Mouse (Mus musculus) heart, adult 18-20 months (tissue): Measurements from ENCODE around the gene Rabl3. TPM values are rescaled to one million over a fixed set of nuclear protein-coding genes. Genes with fewer than 3 reads are reported as not detected.

Source experiments
- DNase-seq, 2 experiments: peaks; one replicate each; pipeline ENCODE4 v3.0.0; 2021 to 2022; ENCODE audit warnings: mixed read lengths in 1 of 2
- total RNA-seq, 2 experiments: library from RNA; stranded (reverse); gene quantifications; 2 replicates each; pipeline ENCODE4 v1.2.3; 2021

The Rabl3 gene
- total RNA-seq, 2 experiments from 2014 or later, result 6.6 to 6.7 TPM

GRCm38 (mm10) chr16:37591551-37591950 lies 51.9 kb downstream of the Rabl3 start:
- no peak for DNase-seq

GRCm38 (mm10) chr16:37597412-37597811 lies 57.7 kb downstream of the Rabl3 start:
- DNase-seq, result no peak

GRCm38 (mm10) chr16:37598463-37598862 lies 58.8 kb downstream of the Rabl3 start:
- no peak for DNase-seq

- DNase-seq, result no peak
Measured at GRCm38 (mm10) chr16:37599326-37599725, 59.6 kb downstream of the Rabl3 start.

GRCm38 (mm10) chr16:37603431-37603830 lies 63.7 kb downstream of the Rabl3 start:
- no peak for DNase-seq

GRCm38 (mm10) chr16:37604243-37604642 lies 64.6 kb downstream of the Rabl3 start:
- DNase-seq, result no peak

- no peak for DNase-seq
Measured at GRCm38 (mm10) chr16:37610333-37610732, 70.6 kb downstream of the Rabl3 start.

GRCm38 (mm10) chr16:37611072-37611471 lies 71.4 kb downstream of the Rabl3 start:
- DNase-seq, result no peak

- DNase-seq, result no peak
Measured at GRCm38 (mm10) chr16:37612013-37612412, 72.3 kb downstream of the Rabl3 start.

GRCm38 (mm10) chr16:37614540-37614939 lies 74.9 kb downstream of the Rabl3 start:
- DNase-seq, result no peak

- DNase-seq, result no peak
Measured at GRCm38 (mm10) chr16:37615429-37615828, 75.7 kb downstream of the Rabl3 start.

GRCm38 (mm10) chr16:37616104-37616503 lies 76.4 kb downstream of the Rabl3 start:
- DNase-seq, result no peak

- DNase-seq, result peak; percentile 3 to 14
Measured at GRCm38 (mm10) chr16:37617695-37618094, 78.0 kb downstream of the Rabl3 start.

Other genes with a start within 250 kb of the Rabl3 start
- not detected for gene Stxbp5l, start 154.9 kb upstream of the Rabl3 start, total RNA-seq
- gene Gtf2e1, start 96 bp upstream of the Rabl3 start, total RNA-seq, result 1 to 10 TPM; 6.7 to 7.2 TPM
- gene Hgd, start 40.3 kb downstream of the Rabl3 start, total RNA-seq, result not detected
- 100 to 1,000 TPM; 123 to 199 TPM for gene Ndufb4, start 114.6 kb downstream of the Rabl3 start, total RNA-seq
- 10 to 100 TPM; 41.3 to 41.9 TPM for gene Fstl1, start 237.0 kb downstream of the Rabl3 start, total RNA-seq